Mouse (Mus musculus): ENCODE measurements around the gene Mfn1.

Gene Mfn1

DNA sequence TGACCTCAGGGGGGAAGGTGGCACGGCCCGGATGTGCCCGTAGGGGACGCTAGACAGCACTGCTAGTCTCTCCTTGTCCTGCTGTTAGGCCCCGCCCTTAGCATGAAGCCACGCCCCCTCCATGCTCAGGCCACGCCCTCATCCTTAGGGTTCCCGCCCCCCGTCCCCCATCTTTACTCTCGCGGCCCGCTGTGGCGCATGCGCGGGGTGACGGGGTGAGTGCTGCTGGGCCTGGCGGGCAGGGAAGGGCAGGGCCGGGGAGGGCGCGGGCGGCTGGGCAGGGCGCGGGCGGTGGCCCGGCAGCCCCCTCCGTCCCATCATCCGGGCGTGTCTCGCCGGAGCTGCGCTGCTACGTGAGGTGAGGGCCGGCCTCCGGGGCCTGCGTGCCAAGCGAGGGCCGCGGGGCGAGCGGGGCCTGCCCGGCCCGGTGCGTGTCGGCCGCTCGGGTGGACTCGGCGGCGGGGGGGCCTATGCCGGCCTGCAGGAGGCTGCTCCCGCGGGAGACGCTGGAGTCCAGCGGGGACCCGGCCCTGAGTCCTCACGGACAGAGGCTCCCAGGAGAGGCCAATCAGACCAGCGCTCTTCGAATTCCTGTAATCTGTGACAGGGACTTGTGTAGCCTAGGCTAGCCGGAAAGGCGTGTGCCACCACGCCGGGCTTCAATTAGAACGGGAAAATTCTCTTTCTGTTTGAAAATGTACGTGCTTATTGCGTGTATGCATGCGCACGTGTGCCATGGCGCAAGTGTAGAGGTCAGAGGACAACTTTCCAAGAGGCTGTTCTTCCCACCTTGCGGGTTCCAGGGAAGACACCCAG lies 18.7 kb upstream of the Mfn1 start:
- DNase-seq, result peak; percentile 98

DNA sequence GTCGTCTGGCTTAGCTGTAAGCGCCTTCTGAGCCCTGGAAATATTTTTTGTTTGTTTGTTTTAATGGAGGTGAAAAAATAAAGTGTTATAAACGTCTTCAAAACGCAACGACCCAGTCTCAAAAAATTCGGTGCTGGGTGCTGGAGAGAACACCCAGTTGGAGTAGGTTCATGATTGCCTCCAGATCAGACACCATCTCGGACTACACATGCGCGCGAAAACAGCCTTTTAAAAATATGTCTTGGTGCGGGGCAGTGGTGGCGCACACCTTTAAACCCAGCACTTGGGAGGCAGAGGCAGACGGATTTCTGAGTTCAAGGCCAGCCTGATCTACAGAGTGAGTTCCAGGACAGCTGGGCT lies 18.1 kb upstream of the Mfn1 start:
- DNase-seq, result peak; percentile 38

DNA sequence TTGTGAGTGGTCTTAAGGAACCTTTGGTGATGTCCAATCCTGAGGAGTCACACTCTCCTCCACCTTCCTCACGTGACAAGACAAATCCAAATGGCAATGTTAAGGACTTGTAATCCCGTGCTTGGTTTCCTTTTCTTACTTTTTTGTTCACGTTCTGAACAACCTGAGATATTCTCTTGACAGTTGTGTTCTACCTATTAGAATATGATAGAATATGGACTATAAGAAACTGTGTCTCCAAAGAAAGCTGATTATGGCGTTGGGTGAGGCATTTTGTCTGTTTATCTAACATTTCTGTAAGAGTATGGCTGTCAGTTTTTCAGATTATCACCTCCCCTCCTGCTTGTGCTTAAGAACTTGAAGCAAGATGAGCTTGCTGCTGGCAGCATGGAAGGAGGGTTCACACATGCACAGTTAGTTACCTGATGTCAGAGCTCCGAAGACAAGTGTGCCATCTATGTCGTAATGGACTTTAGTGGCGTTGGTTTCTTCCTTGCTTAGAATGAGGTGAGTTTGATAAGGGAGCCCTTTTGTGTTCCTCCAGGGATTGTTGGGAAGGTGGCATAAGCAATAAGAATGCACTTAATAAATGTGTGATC lies 16.5 kb upstream of the Mfn1 start:
- no peak for DNase-seq

DNA sequence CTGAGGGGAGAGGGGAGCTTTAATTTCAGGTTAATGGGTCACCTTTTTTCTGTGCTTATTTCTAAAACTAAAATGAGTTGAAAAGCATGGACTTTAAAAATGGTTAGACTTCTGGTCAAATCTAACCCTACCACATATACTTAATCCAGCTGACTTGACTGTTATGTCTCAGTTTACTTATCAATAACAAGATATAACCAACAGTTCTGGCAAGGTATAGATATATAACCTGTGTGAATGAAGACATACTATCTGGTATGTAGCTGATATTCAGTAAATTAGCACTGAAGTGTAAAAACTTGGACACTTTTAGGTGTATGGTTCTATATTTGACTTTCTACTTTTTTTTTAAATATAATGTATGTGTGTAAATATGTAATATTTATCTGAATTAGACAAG lies 15.7 kb upstream of the Mfn1 start:
- no peak for DNase-seq

DNA sequence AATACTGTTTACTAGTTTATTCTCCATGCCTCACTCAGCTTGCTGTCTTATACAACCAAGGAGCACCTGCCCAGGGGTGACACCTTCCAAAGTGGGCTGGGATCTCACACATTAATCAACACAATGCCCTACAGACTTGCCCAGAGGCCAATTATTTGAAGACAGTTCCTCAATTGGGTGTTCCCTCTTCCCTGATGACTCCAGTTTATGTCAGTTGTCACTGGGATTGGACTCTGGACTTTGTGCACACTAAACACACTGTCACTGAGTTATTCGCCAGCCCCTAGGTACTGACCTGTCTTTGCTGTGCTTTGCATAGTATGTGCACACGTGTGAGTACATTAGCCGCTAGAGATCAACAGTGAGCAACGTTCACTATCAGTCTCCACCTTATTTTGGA lies 2.1 kb upstream of the Mfn1 start:
- no peak for DNase-seq

DNA sequence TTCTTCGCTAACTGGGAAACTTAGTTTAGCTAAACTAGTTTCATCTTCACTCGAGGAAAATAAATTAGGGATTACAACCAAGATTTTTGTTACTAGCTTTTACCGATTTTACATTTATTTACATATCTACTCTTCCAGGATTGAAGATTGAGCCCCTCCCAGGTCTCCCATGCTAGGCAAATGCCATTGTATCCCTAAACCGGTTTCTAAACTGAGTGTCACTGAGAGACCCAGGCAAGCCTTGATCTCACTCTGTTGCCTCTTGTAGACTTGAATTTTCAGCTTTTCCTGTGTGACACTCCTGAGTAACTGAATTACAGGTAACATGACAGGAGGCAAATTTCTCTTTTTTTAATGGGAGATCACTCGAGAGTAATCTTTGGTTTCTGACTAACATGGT lies 776 bp downstream of the Mfn1 start:
- no peak for DNase-seq

DNA sequence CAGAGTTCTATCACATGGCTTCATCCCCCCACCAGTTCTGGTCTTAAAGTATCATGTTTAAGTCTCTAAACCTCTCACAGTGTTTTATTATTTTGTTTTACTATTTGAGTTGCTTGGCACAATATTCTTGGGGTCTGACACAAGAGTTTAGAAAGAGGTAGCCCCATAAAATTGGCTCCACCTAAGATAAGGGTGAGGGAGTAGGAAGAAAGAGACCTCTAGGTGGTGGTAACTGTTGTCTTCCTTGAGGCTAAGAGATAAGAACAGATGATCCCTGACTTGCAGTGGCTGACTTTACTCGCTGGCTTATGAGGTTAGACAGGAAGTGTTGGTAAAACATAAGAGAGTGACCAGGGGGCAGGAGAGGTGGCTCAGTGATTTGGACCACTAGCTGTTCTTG lies 6.4 kb downstream of the Mfn1 start:
- DNase-seq, result no peak

DNA sequence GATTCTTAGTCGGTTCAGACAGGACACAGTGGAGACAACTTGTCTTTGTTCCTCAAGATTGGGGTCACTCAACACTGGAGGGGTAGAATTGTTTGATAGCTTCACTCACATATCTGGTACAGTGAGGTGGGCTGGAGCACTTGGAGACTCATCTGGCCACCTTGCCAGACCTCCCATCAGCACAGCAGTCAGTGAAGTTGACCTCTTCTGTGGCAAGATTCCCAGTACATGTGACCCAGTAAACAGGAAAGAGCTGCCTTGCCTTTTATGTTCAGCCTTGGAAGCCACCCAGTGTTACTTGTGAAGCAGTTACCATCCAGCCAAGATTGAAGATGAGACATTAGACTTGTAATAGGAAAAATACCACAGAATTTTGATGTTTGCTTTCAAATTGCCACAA lies 8.3 kb downstream of the Mfn1 start:
- DNase-seq, result no peak

DNA sequence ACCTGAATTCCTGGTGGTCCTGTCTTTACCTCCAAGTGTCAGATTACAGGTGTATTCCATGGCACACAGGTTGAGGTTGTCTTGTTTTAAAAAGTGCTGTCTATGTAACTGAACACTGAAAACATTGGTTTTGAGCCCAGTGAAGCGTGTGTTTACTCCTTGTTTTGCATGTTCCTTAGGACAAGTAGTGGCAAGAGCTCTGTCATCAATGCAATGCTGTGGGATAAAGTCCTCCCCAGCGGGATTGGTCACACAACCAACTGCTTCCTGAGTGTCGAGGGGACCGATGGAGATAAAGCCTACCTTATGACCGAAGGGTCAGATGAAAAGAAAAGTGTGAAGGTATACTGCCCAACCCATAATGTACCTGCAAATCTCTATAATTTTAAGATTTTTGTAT lies 8.8 kb downstream of the Mfn1 start:
- DNase-seq, result no peak

DNA sequence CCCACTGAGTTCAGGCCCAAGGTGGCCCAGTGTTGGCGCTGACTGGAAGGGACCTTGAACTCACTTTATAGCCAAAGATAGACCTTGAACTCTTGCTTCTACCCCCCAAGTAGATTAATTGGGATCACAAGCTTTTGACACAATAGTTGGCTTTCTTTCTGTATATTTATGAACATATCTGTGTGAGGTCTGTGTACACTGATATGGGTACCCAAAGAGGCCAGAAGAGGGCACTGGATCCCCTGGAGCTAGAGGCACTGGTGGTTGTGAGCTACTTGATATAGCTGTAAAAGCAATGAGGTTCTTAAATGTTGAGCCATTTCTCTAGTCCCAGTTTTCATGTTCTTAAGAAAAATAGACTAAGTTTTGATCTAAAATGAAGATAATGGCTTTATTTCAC lies 23.8 kb downstream of the Mfn1 start:
- DNase-seq, result peak; percentile 22

DNA sequence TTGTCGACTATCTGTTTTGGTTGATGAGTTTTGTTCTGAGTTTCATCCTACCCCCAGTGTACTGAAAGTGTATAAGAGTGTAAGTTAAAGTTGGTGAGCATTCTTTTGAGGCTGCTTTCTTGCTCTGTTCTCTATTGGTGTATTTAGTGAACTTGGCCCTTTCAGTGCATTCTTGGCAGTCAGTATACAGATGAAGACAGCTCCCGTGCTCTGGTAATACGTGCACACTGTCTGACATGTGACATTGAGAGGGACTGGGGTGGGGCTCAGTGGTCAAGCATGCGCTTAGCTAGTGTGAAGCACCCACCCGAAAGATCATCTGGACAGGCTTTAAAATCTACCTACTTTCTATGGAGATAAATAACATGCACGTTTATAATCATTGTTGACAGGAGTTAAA lies 34.1 kb downstream of the Mfn1 start:
- no peak for DNase-seq

DNA sequence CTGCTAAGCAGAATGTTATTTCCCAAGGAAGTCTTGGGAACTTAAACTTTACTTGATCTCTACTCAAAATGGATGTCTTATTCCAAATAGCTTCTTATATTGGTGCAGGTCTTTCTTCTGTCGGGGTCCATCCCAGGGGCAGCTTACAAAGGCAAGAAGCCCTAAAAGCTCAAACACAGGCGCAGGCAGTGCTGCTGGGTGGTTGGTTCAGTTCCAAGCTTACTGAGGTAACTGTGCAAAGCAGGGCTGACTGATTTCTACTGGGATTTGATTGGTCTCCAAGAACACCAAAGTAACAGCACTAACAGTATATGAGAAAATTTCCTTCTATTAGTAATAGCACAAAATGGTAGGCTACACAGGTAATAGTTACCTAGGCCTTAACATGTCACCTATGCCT lies 43.8 kb downstream of the Mfn1 start:
- no peak for DNase-seq

DNA sequence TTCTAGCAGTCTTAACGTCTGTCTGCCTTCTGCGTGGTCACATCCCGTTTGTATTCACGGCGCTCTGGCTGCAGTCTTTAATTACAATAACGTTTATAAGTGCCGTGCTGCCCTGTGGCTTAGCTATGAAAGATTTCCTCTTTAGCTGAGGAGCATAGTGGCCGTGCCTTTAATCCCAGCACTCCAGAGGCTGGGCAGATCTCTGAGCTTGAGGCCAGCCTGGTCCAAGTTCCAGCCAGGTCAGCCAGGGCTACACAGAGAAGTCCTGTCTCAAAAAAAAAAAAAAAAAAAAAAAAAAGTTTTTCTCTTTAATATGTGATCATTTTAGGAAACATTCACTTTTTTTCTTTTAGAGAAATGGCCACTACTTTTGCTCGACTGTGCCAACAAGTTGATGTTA lies 44.6 kb downstream of the Mfn1 start:
- no peak for DNase-seq

DNA sequence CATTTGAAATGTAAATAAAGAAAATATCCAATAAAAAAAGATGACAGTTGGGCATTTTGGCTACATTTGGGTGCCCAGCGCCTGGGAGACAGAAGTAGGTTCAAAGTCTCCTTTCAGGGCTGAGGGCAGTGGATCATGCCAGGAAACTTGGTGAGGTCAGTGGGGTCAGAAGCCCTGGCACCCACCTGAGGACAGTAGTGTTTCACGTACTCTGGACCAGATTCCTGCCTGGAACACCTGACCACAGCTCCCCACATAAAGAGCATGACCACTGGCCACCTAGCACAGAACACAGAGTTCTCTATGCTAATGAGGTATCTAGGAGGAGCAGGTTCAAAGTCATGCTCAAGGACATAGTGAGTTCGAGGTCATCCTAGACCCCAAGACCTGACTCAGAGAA lies 45.9 kb downstream of the Mfn1 start:
- DNase-seq, result no peak

DNA sequence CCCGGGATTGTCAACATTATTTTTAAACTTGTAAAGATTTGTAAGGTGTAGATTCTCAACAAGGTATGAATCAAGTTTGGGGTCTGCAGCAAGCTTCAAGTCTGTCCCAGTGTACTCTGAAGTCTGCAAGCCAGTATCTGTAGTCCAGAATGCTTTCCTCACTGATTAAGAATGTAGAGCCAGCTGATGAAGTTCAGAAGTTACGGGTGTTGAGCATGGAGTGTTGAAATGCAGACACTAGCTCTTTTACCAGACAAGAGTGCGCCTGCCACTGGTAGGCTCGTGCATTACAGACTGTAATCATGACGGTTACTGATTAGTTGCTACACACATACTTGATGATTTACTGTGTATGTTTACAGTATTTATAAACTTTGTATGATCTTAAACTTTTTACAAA lies 49.5 kb downstream of the Mfn1 start:
- no peak for DNase-seq

DNA sequence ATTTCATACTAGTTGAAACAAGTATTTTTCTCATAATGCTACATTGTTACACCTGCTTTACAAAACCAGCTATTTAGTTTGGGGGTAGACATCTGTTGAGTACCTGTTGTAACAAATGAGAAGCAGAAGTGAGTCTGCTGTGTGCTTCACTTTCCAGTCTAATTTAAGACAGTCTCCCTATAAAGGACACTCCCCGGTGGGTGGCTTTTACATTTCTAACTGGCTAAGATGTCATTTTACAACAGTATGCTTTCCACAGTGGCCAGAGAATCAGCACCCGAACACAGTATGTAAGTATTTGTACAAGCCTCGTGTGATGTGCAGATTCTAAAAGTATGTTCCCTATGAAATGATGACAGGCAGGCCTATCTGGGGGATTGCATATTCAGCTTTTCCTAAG lies 51.5 kb downstream of the Mfn1 start:
- DNase-seq, result no peak

DNA sequence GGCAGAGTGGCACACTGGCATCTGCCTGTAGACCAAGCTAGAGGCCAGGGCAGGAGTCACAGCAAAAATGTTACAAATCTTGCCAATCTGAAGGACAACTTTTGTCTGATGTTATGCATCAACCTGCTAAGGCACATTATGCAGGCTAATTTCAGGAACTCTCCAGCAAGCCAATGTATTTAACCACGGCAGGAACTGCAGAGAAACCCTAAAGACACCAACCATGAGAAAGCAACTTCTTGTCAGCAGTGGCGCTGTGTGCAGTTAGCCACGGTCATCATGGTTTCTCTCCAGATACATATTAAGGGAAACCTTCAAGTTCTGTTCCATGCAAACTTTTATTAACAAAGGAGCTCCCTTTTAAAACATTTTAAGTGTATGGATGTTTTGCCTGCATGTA lies 52.6 kb downstream of the Mfn1 start:
- no peak for DNase-seq

DNA sequence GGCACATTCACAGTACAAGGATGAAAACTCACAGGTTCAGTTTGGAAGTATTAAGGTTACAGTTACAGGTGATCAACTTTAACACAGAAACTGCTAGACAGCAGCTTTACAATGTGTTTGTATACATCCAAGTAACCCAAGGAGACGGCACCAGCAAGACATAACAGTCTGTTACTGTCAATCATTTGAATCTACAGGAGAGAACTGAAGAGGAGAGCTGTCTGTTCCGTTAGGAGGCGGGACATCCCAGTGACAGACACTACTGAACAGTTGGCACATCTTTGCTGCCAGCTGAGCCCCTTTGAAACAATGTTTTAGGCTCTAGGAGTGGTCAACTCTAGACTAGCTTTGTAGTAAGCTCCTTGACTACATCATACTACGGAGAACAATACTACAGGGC lies 54.2 kb downstream of the Mfn1 start:
- no peak for DNase-seq

DNA sequence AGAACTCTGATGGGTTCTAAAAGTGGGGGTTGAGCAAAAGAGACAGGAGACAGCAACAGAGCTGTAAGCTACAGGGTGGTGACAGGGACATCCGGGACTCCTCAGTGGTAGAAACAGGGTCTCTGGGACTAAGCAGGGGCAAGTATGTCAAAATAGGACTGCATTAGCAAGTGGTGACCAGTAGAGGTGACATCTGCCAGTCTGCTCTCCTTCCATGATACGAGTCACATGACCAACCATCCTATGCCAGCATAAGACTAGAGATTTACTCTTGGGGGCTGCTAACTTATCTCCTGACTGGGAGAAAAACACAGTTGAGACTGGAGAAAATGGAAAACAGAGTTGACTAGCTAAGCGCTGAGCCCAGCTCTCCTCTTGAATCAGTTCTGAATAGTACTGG lies 57.0 kb downstream of the Mfn1 start:
- no peak for DNase-seq

DNA sequence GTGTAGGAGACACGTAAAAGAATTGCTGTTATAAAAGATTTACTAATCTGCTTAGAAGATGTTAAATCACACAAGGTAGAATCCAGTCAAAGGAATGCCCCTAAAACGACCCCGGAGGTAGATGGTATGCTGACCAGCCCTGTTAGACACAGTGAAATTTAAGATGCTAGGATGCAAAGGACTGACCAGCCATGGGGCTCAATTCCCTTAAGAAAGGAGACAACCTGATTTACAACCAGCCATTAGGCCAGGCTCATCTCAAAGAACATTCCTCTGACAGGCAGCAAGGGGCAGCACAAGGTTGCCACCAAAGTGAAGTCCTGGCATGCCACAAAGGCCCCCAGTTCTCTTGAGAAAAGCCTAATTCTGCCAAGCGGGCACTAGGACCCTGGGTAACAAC lies 65.8 kb downstream of the Mfn1 start:
- DNase-seq, result no peak

DNA sequence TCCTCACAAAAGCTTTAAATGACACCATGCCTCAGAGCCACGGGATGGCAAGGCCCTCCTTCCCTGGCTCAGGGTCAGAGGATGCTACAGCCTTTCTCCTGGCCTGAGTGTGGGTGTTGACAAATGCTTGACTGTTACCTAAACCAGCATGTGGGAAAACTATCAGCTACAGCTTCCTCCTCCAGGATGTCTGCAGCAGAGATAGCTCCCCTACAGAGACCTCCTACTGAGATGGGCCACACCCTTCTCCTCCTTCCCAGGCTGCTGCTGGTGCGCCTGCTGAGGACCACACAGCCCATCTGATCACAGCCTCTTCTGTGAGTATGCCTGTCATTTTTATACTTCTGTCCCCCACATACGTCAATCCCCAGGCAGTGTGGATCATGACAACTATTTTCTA lies 70.1 kb downstream of the Mfn1 start:
- DNase-seq, result no peak

DNA sequence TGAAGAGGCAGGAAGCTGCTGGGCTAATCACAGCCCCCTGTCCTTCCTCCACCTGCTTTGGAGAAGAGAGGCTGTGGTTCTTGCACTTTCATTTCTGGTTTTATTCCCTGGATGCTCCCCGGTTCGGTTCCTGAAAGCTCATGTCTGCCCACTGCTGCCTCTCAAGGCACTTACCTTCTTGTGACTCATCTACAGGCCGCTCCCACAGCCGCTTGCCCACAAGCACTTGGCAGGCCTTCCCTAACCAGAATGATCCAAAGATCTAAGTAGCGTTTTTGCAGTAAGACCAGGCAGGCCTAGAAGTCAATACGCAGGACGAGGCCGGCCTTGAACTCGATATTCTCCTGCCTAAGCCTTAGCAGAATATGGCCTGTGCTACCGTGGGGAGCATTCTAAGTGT lies 71.8 kb downstream of the Mfn1 start:
- no peak for DNase-seq

DNA sequence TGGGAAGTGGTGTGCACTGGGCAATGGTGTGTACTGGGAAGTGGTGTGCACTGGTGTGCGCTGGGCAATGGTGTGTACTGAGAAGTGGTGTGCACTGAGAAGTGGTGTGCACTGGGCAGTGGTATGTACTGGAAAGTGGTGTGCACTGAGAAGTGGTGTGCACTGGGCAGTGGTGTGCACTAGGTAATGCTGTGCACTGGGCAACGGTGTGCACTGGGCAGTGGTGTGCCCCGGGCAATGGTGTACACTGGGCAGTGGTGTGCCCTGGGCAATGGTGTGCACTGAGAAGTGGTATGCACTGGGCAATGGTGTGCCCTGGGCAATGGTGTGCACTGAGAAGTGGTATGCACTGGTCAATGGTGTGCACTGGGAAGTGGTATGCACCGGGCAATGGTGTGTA lies 80.0 kb downstream of the Mfn1 start:
- DNase-seq, result no peak

DNA sequence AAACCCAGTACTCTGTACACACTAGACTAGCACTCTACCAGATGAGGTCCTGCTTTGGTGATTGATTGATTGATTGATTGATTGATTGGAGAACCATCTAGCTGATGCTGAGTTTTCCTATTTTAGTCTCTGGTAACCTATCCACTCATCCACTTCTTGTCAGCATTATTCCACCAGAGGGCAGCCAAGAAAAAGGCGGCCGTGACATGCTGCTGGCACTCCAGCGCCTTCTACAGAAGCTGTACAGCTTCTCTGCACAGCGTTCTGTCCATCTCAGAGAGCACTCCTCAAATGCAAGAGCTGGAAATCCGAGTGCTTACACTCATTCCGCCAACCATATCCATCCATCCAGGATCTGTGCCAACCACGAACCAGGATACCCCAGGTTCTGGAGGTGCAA lies 81.3 kb downstream of the Mfn1 start:
- peak in 1 of 2 experiments; percentile 30 for DNase-seq

DNA sequence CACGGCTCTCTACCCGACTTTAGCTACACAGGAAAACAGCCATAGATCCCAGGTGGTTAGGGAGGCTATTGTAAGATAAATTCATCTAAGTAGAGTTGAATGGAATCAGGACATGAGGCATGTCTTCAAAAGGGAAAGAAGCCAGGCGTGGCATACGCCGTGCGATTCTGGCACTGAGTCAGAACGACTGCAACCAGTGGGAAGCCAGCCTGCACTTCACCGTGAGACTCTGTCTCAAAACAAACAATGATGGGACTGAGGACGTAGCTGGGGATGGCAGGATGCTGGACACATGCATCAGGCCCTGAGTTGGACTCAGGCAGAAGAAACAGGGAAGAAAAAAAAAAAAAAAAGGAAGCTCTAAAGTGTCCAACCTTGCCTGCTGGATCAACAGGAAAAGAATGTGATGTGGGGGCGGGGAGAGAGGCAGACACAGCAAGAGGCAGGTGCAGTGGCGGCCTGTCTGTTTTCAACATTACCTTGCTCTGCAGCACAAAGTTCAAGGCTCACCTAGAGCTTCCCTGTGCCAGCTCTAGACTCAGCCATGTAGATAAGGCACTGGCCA lies 82.4 kb downstream of the Mfn1 start:
- DNase-seq, result peak in 1 of 2 experiments; percentile 29

Data from B cell, adult 2 months (primary cell).